Mouse (Mus musculus) embryonic stem cell, embryonic (primary cell): ENCODE data around the gene Zdhhc1.

Source experiments
- CTCF ChIA-PET, 4 experiments: fragments of 300-600 bp in 2 of 4; fragments of 350-600 bp in 2 of 4; sonication (Branson Sonifier 250); formaldehyde crosslinking; loops; one replicate each; lab custom pipeline; 2022; ENCODE audit warnings: inconsistent platforms in 2 of 4; lab: Charles Lee
- POLR2A ChIA-PET, 4 experiments: fragments of 300-600 bp in 2 of 4; fragments of 350-600 bp in 2 of 4; sonication (Branson Sonifier 250); formaldehyde crosslinking; loops; one replicate each; lab custom pipeline; 2022; ENCODE audit warnings: antibody characterized with exemption in 4 of 4, inconsistent platforms in 1 of 4; lab: Charles Lee

Gene Zdhhc1

GRCm38 (mm10) chr8:105522890-105523289 is 26.2 kb upstream of the Zdhhc1 start:
- ChIA-PET CTCF (interaction anchor here in 3 of 4 experiments (0.6 to 9.8 kb wide), 7 partner anchors 9 to 165 kb away, joined by 3 to 100 read pairs (median 4); no protein-coding TSS in a partner anchor), POLR2A (interaction anchor here in 2 of 4 experiments (0.7 to 7.2 kb wide), 5 partner anchors 8 to 323 kb away, joined by 3 to 46 read pairs (median 3); partner anchors contain the start of gene Tppp3 (in 1 of the 2))

GRCm38 (mm10) chr8:105521995-105522769 is 25.5 kb upstream of the Zdhhc1 start:
- CTCF ChIA-PET, result interaction anchor here (0.6 to 9.8 kb wide), 7 partner anchors 10 to 473 kb away, joined by 3 to 100 read pairs (median 3); no protein-coding TSS in a partner anchor
- POLR2A ChIA-PET, result interaction anchor here in 2 of 4 experiments (0.8 to 7.2 kb wide), 4 partner anchors 9 to 51 kb away, joined by 3 to 46 read pairs (median 3); partner anchors contain the start of gene Tppp3 (in 1 of the 2)

- POLR2A ChIA-PET, result interaction anchor here in 2 of 4 experiments (0.9 to 7.2 kb wide), 3 partner anchors 9 to 29 kb away, joined by 3 to 46 read pairs (median 3); no protein-coding TSS in a partner anchor
- CTCF ChIA-PET, result interaction anchor here (0.5 to 9.8 kb wide), 7 partner anchors 10 to 451 kb away, joined by 3 to 100 read pairs (median 4); no protein-coding TSS in a partner anchor
Observed at GRCm38 (mm10) chr8:105521061-105521460, 24.4 kb upstream of the Zdhhc1 start.

GRCm38 (mm10) chr8:105520521-105520920 is 23.8 kb upstream of the Zdhhc1 start:
- POLR2A ChIA-PET, result interaction anchor here in 2 of 4 experiments (0.6 to 7.2 kb wide), 5 partner anchors 8 to 223 kb away, joined by 3 to 46 read pairs (median 3); partner anchors contain the start of gene E2f4 (in 1 of the 2)
- CTCF ChIA-PET, result interaction anchor here (0.5 to 9.8 kb wide), 9 partner anchors 11 to 1982 kb away, joined by 3 to 100 read pairs (median 3); no protein-coding TSS in a partner anchor

GRCm38 (mm10) chr8:105519591-105519990 is 22.9 kb upstream of the Zdhhc1 start:
- CTCF ChIA-PET, result interaction anchor here (0.6 to 9.8 kb wide), 12 partner anchors 11 to 130 kb away, joined by 3 to 100 read pairs (median 5); no protein-coding TSS in a partner anchor
- POLR2A ChIA-PET, result interaction anchor here in 3 of 4 experiments (0.5 to 7.2 kb wide), 19 partner anchors 9 to 298 kb away, joined by 3 to 46 read pairs (median 4); partner anchors contain the start of genes Atp6v0d1 (in 2 of the 3), 4931428F04Rik (in 1 of the 3) and Tppp3 (in 1 of the 3)

- ChIA-PET CTCF (interaction anchor here (0.7 to 9.8 kb wide), 15 partner anchors 11 to 78 kb away, joined by 3 to 100 read pairs (median 4); no protein-coding TSS in a partner anchor), POLR2A (interaction anchor here in 3 of 4 experiments (0.5 to 7.2 kb wide), 26 partner anchors 8 to 229 kb away, joined by 3 to 46 read pairs (median 4); partner anchors contain the start of genes Atp6v0d1 (in 2 of the 3), 4931428F04Rik (in 1 of the 3), Elmo3 (in 1 of the 3) and Tppp3 (in 1 of the 3))
Observed at GRCm38 (mm10) chr8:105518436-105519313, 22.0 kb upstream of the Zdhhc1 start, which contains the start of gene Hsd11b2. Hsd11b2 (plus strand) TSS chr8:105518755.

GRCm38 (mm10) chr8:105517346-105517745 is 20.6 kb upstream of the Zdhhc1 start:
- CTCF ChIA-PET, result interaction anchor here in 3 of 4 experiments (0.6 to 9.8 kb wide), 6 partner anchors 14 to 206 kb away, joined by 3 to 100 read pairs (median 9); no protein-coding TSS in a partner anchor
- POLR2A ChIA-PET, result interaction anchor here in 2 of 4 experiments (0.5 to 7.2 kb wide), 9 partner anchors 9 to 85 kb away, joined by 3 to 46 read pairs (median 4); no protein-coding TSS in a partner anchor

- CTCF ChIA-PET, result interaction anchor here (0.5 to 9.8 kb wide), 101 partner anchors 9 to 1421 kb away, joined by 3 to 100 read pairs (median 4); partner anchors contain the start of genes Atp6v0d1 (in 2 of the 4), Ripor1 (in 2 of the 4), Tppp3 (in 2 of the 4) and Acd (in 1 of the 4)
- POLR2A ChIA-PET, result interaction anchor here in 3 of 4 experiments (0.5 to 2.0 kb wide), 34 partner anchors 8 to 1578 kb away, joined by 3 to 17 read pairs (median 4); partner anchors contain the start of genes Lrrc29 (in 1 of the 3), Tmem208 (in 1 of the 3) and Tppp3 (in 1 of the 3)
Observed at GRCm38 (mm10) chr8:105516018-105516645, 19.4 kb upstream of the Zdhhc1 start.

GRCm38 (mm10) chr8:105514656-105515055 is 18.0 kb upstream of the Zdhhc1 start:
- POLR2A ChIA-PET, result interaction anchor here in 3 of 4 experiments (0.5 to 2.0 kb wide), 7 partner anchors 16 to 888 kb away, joined by 3 to 9 read pairs (median 3); no protein-coding TSS in a partner anchor
- CTCF ChIA-PET, result interaction anchor here (0.5 to 9.8 kb wide), 22 partner anchors 9 to 1905 kb away, joined by 3 to 100 read pairs (median 6); partner anchors contain the start of genes Nutf2 (in 1 of the 4) and Ripor1 (in 1 of the 4)

GRCm38 (mm10) chr8:105514194-105514593 is 17.5 kb upstream of the Zdhhc1 start:
- ChIA-PET POLR2A (interaction anchor here in 2 of 4 experiments (0.6 to 2.0 kb wide), 5 partner anchors 15 to 888 kb away, joined by 3 to 9 read pairs (median 4); no protein-coding TSS in a partner anchor), CTCF (interaction anchor here (0.5 to 9.8 kb wide), 13 partner anchors 17 to 1906 kb away, joined by 3 to 100 read pairs (median 10); no protein-coding TSS in a partner anchor)

- POLR2A ChIA-PET, result interaction anchor here in 3 of 4 experiments (0.5 to 1.0 kb wide), 9 partner anchors 9 to 383 kb away, joined by 3 to 4 read pairs (median 3); partner anchors contain the start of gene Zdhhc1 (in 1 of the 3)
Observed at GRCm38 (mm10) chr8:105509997-105510735, 13.5 kb upstream of the Zdhhc1 start.

GRCm38 (mm10) chr8:105508758-105509157 is 12.1 kb upstream of the Zdhhc1 start:
- CTCF ChIA-PET, result interaction anchor here in 1 of 4 experiments (0.6 to 1.4 kb wide), 4 partner anchors 23 to 56 kb away, joined by 3 to 9 read pairs (median 3); no protein-coding TSS in a partner anchor
- POLR2A ChIA-PET, result interaction anchor here in 2 of 4 experiments (0.9 to 1.2 kb wide), 4 partner anchors 10 to 203 kb away, joined by 3 to 4 read pairs (median 3); partner anchors contain the start of genes Hsd11b2 (in 2 of the 2) and Elmo3 (in 1 of the 2)

More at GRCm38 (mm10) chr8:105509997-105510735, 13.5 kb upstream of the Zdhhc1 start:
- CTCF ChIA-PET, result interaction anchor here in 2 of 4 experiments (0.6 to 1.4 kb wide), 3 partner anchors 22 to 25 kb away, joined by 3 to 4 read pairs (median 3); no protein-coding TSS in a partner anchor

- POLR2A ChIA-PET, result interaction anchor here in 3 of 4 experiments (0.6 to 2.8 kb wide), 10 partner anchors 8 to 171 kb away, joined by 3 to 10 read pairs (median 4); partner anchors contain the start of genes Hsd11b2 (in 3 of the 3) and Tppp3 (in 1 of the 3)
- CTCF ChIA-PET, result interaction anchor here (0.7 to 1.1 kb wide), 5 partner anchors 9 to 252 kb away, joined by 3 to 6 read pairs (median 3); partner anchors contain the start of genes B3gnt9 (in 1 of the 4) and Hsd11b2 (in 1 of the 4)
Observed at GRCm38 (mm10) chr8:105506977-105507376, 10.3 kb upstream of the Zdhhc1 start.

GRCm38 (mm10) chr8:105504617-105505016 is 7.9 kb upstream of the Zdhhc1 start:
- CTCF ChIA-PET, result interaction anchor here in 3 of 4 experiments (0.9 to 1.7 kb wide), 3 partner anchors 11 to 21 kb away, joined by 3 to 6 read pairs (median 3); no protein-coding TSS in a partner anchor
- POLR2A ChIA-PET, result interaction anchor here in 2 of 4 experiments (0.7 to 2.8 kb wide), 3 partner anchors 14 to 1282 kb away, joined by 3 to 10 read pairs (median 3); partner anchors contain the start of gene Hsd11b2 (in 1 of the 2)
